Mouse (Mus musculus) embryonic fibroblast, embryonic 13.5 days (primary cell): ENCODE data around the gene Tpk1.

Source experiments
- CTCF ChIP-seq: IDR thresholded peaks from 2 replicates; pipeline ENCODE4 v1.5.1; 2011; ENCODE audit warnings: mild to moderate bottlenecking, control low read depth, low read length, moderate library complexity, borderline replicate concordance; ENCODE audit not compliant: insufficient read depth
- POLR2A ChIP-seq: IDR thresholded peaks from 2 replicates; pipeline ENCODE4 v1.6.1; 2011; ENCODE audit warnings: low read depth, mild to moderate bottlenecking, control low read depth, low read length, moderate library complexity

GRCm38 (mm10) chr6:43354562-43355241, 311.4 kb downstream of the Tpk1 start:
- TF ChIP-seq POLR2A (no peak), CTCF (no peak)
